Mouse (Mus musculus) heart, embryonic 14.5 days (tissue): Measurements from ENCODE around the gene Maff. TPM values are rescaled to one million over a fixed set of nuclear protein-coding genes. Genes with fewer than 3 reads are reported as not detected.
A peak's percentile ranks its signal among the peaks of the same experiment; 100 is the strongest.

Experiments used
- ATAC-seq: fragments of 200-750 bp; cut with Nextera tagmentation; 2 replicates; pipeline ENCODE4 v1.8.0; 2017; ENCODE audit warnings: low read depth, moderate TSS enrichment; ENCODE audit not compliant: insufficient number of reproducible peaks, insufficient read depth, low FRiP score
- H3K27ac ChIP-seq, 2 experiments: fragments of 200-500 bp in 1 of 2; fragments of 300-500 bp in 1 of 2; sonication (generic) in 1 of 2; replicated peaks in 1 of 2; 2 replicates each; pipeline ENCODE4 v1.5.1; 2012 to 2014; ENCODE audit warnings: low read depth in 2 of 2, low read length in 2 of 2, control low read depth in 1 of 2, mild to moderate bottlenecking in 1 of 2, mixed read lengths in 1 of 2; ENCODE audit not compliant: control insufficient read depth in 1 of 2, insufficient read depth in 1 of 2
- H3K27me3 ChIP-seq: fragments of 300-500 bp; sonication (generic); 2 replicates; pipeline ENCODE4 v1.6.1; 2014; ENCODE audit warnings: mild to moderate bottlenecking, low read length, control low read depth; ENCODE audit not compliant: control insufficient read depth, insufficient read depth
- H3K36me3 ChIP-seq: fragments of 300-500 bp; sonication (generic); 2 replicates; pipeline ENCODE4 v1.6.1; 2014; ENCODE audit warnings: mild to moderate bottlenecking, control low read depth, low read length, mixed read lengths; ENCODE audit not compliant: control insufficient read depth, insufficient read depth
- H3K4me1 ChIP-seq, 2 experiments: fragments of 200-500 bp in 1 of 2; fragments of 300-500 bp in 1 of 2; sonication (generic) in 1 of 2; 2 replicates each; pipeline ENCODE4 v1.6.1; 2012 to 2014; ENCODE audit warnings: low read length in 2 of 2, control low read depth in 1 of 2, mixed read lengths in 1 of 2; ENCODE audit not compliant: control insufficient read depth in 2 of 2, insufficient read depth in 2 of 2
- H3K4me2 ChIP-seq: fragments of 300-500 bp; sonication (generic); 2 replicates; pipeline ENCODE4 v1.6.1; 2014; ENCODE audit warnings: mild to moderate bottlenecking, low read length
- H3K4me3 ChIP-seq, 2 experiments: fragments of 200-500 bp in 1 of 2; fragments of 300-500 bp in 1 of 2; sonication (generic) in 1 of 2; 2 replicates each; pipeline ENCODE4 v1.5.1; 2012 to 2014; ENCODE audit warnings: low read length in 2 of 2, mild to moderate bottlenecking in 2 of 2, control low read depth in 1 of 2, low read depth in 1 of 2, moderate library complexity in 1 of 2; ENCODE audit not compliant: control insufficient read depth in 1 of 2, insufficient read depth in 1 of 2
- H3K9ac ChIP-seq: fragments of 300-500 bp; sonication (generic); 2 replicates; pipeline ENCODE4 v1.6.1; 2014; ENCODE audit warnings: mild to moderate bottlenecking, low read length
- H3K9me3 ChIP-seq: fragments of 300-500 bp; sonication (generic); 2 replicates; pipeline ENCODE4 v1.6.1; 2016; ENCODE audit warnings: low read length, control low read depth; ENCODE audit not compliant: control insufficient read depth
- WGBS: fragments of 180-500 bp; shearing (Covaris S2); extraction: QIAGEN DNeasy Blood & Tissue Kit; methylation state at CpG from one replicate; pipeline ENCODE4 v1.1.7; 2014; 5-methylcytosine and 5-hydroxymethylcytosine counted together
- polyA plus RNA-seq: library from polyadenylated mRNA; unstranded; fragments of >200 nt; fragmentation: Nextera tagmentation; extraction: Ambion mirVana; gene quantifications from 2 replicates; pipeline ENCODE4 v1.2.1, GENCODE M21; 2014

Maff gene
- polyA plus RNA-seq, 1 experiment from 2014 or later = 2.2 TPM

- no peaks in the 10 kb centered on the region for H3K9me3 ChIP-seq
- WGBS = 95% methylated on average over 10 of the region's 10 CpGs
These were observed 32.2 kb downstream of the Maff start for GRCm38 (mm10) chr15:79378608-79379007.

GRCm38 (mm10) chr15:79379658-79380057 lies 33.2 kb downstream of the Maff start:
- Histone ChIP-seq H3K9me3 (no peaks in the 10 kb centered on the region), H3K9ac (no peak overlapping the region), H3K4me1 (peaks cover 20 to 41% of the 10 kb centered on the region in 2 experiments), H3K27ac (peak overlapping the region in 1 of 2 experiments; percentile 98; a peak in 2 of 4 replicates), H3K4me3 (no peak overlapping the region), H3K36me3 (peaks cover 51% of the 10 kb centered on the region), H3K4me2 (no peak overlapping the region), H3K27me3 (no peaks in the 10 kb centered on the region)
- WGBS = 86% methylated on average over 7 of the region's 7 CpGs
- ATAC-seq = no peak

More at GRCm38 (mm10) chr15:79378608-79379007, 32.2 kb downstream of the Maff start:
- Histone ChIP-seq H3K4me3 (no peak overlapping the region), H3K9ac (no peak overlapping the region; the same call in 1 of the 2 replicates), H3K27me3 (no peaks in the 10 kb centered on the region), H3K27ac (no peak overlapping the region), H3K36me3 (peaks cover 52% of the 10 kb centered on the region), H3K4me1 (peaks cover 20 to 41% of the 10 kb centered on the region in 2 experiments), H3K4me2 (no peak overlapping the region)
- ATAC-seq = no peak

GRCm38 (mm10) chr15:79380468-79381444 lies 34.3 kb downstream of the Maff start:
- Histone ChIP-seq H3K4me3 (peak overlapping the region; percentile 16 to 17; a peak in 3 of 4 replicates), H3K4me2 (peak overlapping the region; percentile 66), H3K27me3 (no peaks in the 10 kb centered on the region), H3K36me3 (peaks cover 42% of the 10 kb centered on the region), H3K27ac (peak overlapping the region; percentile 95 to 98), H3K4me1 (peaks cover 20 to 41% of the 10 kb centered on the region in 2 experiments), H3K9ac (peak overlapping the region; percentile 69), H3K9me3 (no peaks in the 10 kb centered on the region)
- 34% methylated on average over 22 of the region's 23 CpGs for WGBS
- ATAC-seq = peak; percentile 33

- H3K4me1 ChIP-seq = peaks cover 24 to 50% of the 10 kb centered on the region in 2 experiments
- no peak overlapping the region for H3K4me3 ChIP-seq
- peak overlapping the region; percentile 54; the same call in 1 of the 2 replicates for H3K9ac ChIP-seq
- ATAC-seq = no peak
- H3K27ac ChIP-seq = peak overlapping the region; percentile 95 to 98
- H3K9me3 ChIP-seq = no peaks in the 10 kb centered on the region
- WGBS = 79% methylated on average over 9 of the region's 9 CpGs
- H3K36me3 ChIP-seq = peaks cover 33% of the 10 kb centered on the region
- H3K27me3 ChIP-seq = no peaks in the 10 kb centered on the region
- H3K4me2 ChIP-seq = peak overlapping the region; percentile 66
These were observed 35.2 kb downstream of the Maff start for GRCm38 (mm10) chr15:79381644-79382043.

- peaks cover 13% of the 10 kb centered on the region; the same call in 1 of the 2 replicates for H3K36me3 ChIP-seq
- peak overlapping the region in 1 of 2 experiments; percentile 69; a peak in 2 of 4 replicates for H3K27ac ChIP-seq
- H3K4me1 ChIP-seq = peaks cover 42 to 66% of the 10 kb centered on the region in 2 experiments
- H3K9me3 ChIP-seq = no peaks in the 10 kb centered on the region
- H3K4me2 ChIP-seq = no peak overlapping the region
- 51% methylated on average over 6 of the region's 6 CpGs for WGBS
- ATAC-seq = no peak
- no peaks in the 10 kb centered on the region for H3K27me3 ChIP-seq
- no peak overlapping the region for H3K4me3 ChIP-seq
- H3K9ac ChIP-seq = no peak overlapping the region
These were observed 40.7 kb downstream of the Maff start for GRCm38 (mm10) chr15:79387081-79387480.

GRCm38 (mm10) chr15:79387611-79388010 lies 41.2 kb downstream of the Maff start:
- H3K4me2 ChIP-seq = no peak overlapping the region
- H3K9ac ChIP-seq = no peak overlapping the region
- H3K36me3 ChIP-seq = peaks cover 13% of the 10 kb centered on the region; the same call in 1 of the 2 replicates
- H3K27me3 ChIP-seq = no peaks in the 10 kb centered on the region
- no peak for ATAC-seq
- peak overlapping the region in 1 of 2 experiments; percentile 69; a peak in 2 of 4 replicates for H3K27ac ChIP-seq
- H3K9me3 ChIP-seq = no peaks in the 10 kb centered on the region
- 82% methylated on average over 7 of the region's 7 CpGs for WGBS
- peaks cover 43 to 66% of the 10 kb centered on the region in 2 experiments for H3K4me1 ChIP-seq
- no peak overlapping the region for H3K4me3 ChIP-seq

- no peak for ATAC-seq
- Histone ChIP-seq H3K27me3 (no peaks in the 10 kb centered on the region), H3K27ac (peak overlapping the region in 1 of 2 experiments; percentile 69; a peak in 1 of 4 replicates), H3K9ac (no peak overlapping the region), H3K9me3 (no peaks in the 10 kb centered on the region), H3K4me2 (no peak overlapping the region), H3K36me3 (peaks cover 13% of the 10 kb centered on the region), H3K4me3 (no peak overlapping the region), H3K4me1 (peaks cover 49 to 71% of the 10 kb centered on the region in 2 experiments)
- 66% methylated on average over 6 of the region's 6 CpGs for WGBS
These were observed 41.8 kb downstream of the Maff start for GRCm38 (mm10) chr15:79388171-79388570.
